Mouse (Mus musculus) mature B cell (primary cell): ENCODE data around the gene Arhgef2.

Experiments used
- in situ Hi-C: fragments of 300-500 bp; cut with MboI; formaldehyde crosslinking; loops from 2 replicates; pipeline ENCODE4 v1.14.3; 2019

Gene Arhgef2

GRCm38 (mm10) chr3:88640676-88641075 is 34.9 kb downstream of the Arhgef2 start:
- in situ Hi-C loops = loop anchor here (5.0 kb wide), 1 partner anchor 33 kb away; the partner anchor contains the start of gene Arhgef2

GRCm38 (mm10) chr3:88643078-88643477 is 37.3 kb downstream of the Arhgef2 start:
- in situ Hi-C loops = loop anchor here (5.0 kb wide), 1 partner anchor 36 kb away; the partner anchor contains the start of gene Arhgef2

- in situ Hi-C loops = no loop called here
These were observed 40.2 kb downstream of the Arhgef2 start for GRCm38 (mm10) chr3:88645937-88646336.

- in situ Hi-C loops = no loop called here
These were observed 40.7 kb downstream of the Arhgef2 start for GRCm38 (mm10) chr3:88646426-88646995.

GRCm38 (mm10) chr3:88647076-88647475 is 41.3 kb downstream of the Arhgef2 start:
- in situ Hi-C loops = no loop called here

- in situ Hi-C loops = no loop called here
These were observed 42.1 kb downstream of the Arhgef2 start for GRCm38 (mm10) chr3:88647779-88648413.

GRCm38 (mm10) chr3:88648452-88649168 is 42.8 kb downstream of the Arhgef2 start:
- in situ Hi-C loops = no loop called here

- in situ Hi-C loops = no loop called here
These were observed 43.4 kb downstream of the Arhgef2 start for GRCm38 (mm10) chr3:88649186-88649585.

- in situ Hi-C loops = no loop called here
These were observed 44.2 kb downstream of the Arhgef2 start for GRCm38 (mm10) chr3:88649967-88650366.

GRCm38 (mm10) chr3:88650713-88651504 is 45.1 kb downstream of the Arhgef2 start:
- in situ Hi-C loops = no loop called here

- in situ Hi-C loops = no loop called here
These were observed 46.2 kb downstream of the Arhgef2 start for GRCm38 (mm10) chr3:88651669-88652618.

- in situ Hi-C loops = no loop called here
These were observed 47.2 kb downstream of the Arhgef2 start, which contains the start of gene Rxfp4 for GRCm38 (mm10) chr3:88652846-88653515. TSS of gene Rxfp4 (minus strand) at chr3:88653142.

GRCm38 (mm10) chr3:88653516-88654370 is 48.0 kb downstream of the Arhgef2 start:
- in situ Hi-C loops = no loop called here

- in situ Hi-C loops = no loop called here
These were observed 48.9 kb downstream of the Arhgef2 start for GRCm38 (mm10) chr3:88654621-88655020.

- in situ Hi-C loops = no loop called here
These were observed 49.9 kb downstream of the Arhgef2 start for GRCm38 (mm10) chr3:88655619-88656018.

GRCm38 (mm10) chr3:88658441-88659127 is 52.8 kb downstream of the Arhgef2 start:
- in situ Hi-C loops = no loop called here

- in situ Hi-C loops = no loop called here
These were observed 54.0 kb downstream of the Arhgef2 start for GRCm38 (mm10) chr3:88659798-88660197.

- in situ Hi-C loops = no loop called here
These were observed 58.3 kb downstream of the Arhgef2 start for GRCm38 (mm10) chr3:88664095-88664494.

GRCm38 (mm10) chr3:88677399-88677798 is 71.6 kb downstream of the Arhgef2 start:
- in situ Hi-C loops = no loop called here
